Mouse (Mus musculus) urinary bladder, postnatal 10 days (tissue): ENCODE measurements around the gene Rnf41.

Experiments used
- DNase-seq: peaks from one replicate; pipeline ENCODE4 v3.0.0; 2022; ENCODE audit warnings: low spot score

Rnf41 gene

GRCm38 (mm10) chr10:128487861-128488712, 76.6 kb downstream of the Rnf41 start:
- DNase-seq, result no peak

- no peak for DNase-seq
Measured at GRCm38 (mm10) chr10:128488776-128489175, 77.3 kb downstream of the Rnf41 start.

- no peak for DNase-seq
Measured at GRCm38 (mm10) chr10:128489380-128489779, 77.9 kb downstream of the Rnf41 start.

- no peak for DNase-seq
Measured at GRCm38 (mm10) chr10:128489785-128490184, 78.3 kb downstream of the Rnf41 start.

- DNase-seq, result no peak
Measured at GRCm38 (mm10) chr10:128490232-128490631, 78.8 kb downstream of the Rnf41 start.

- DNase-seq, result no peak
Measured at GRCm38 (mm10) chr10:128490912-128491311, 79.5 kb downstream of the Rnf41 start.
